Mouse (Mus musculus) frontal cortex, adult 2 months (tissue): Measurements from ENCODE around the gene Nutm2. TPM values are rescaled to one million over a fixed set of nuclear protein-coding genes. Genes with fewer than 3 reads are reported as not detected.
"Not testable (repeated sequence)": the region's sequence is repeated elsewhere in the genome, so short reads cannot be mapped to it uniquely, and the experiment has no call there.

Experiments
- DNase-seq, 2 experiments: peaks; one replicate each; pipeline ENCODE4 v3.0.0; 2022; ENCODE audit warnings: low spot score in 1 of 2; ENCODE audit errors: extremely low spot score in 1 of 2
- polyA plus RNA-seq: library from polyadenylated mRNA; depleted of rRNA; stranded (reverse); fragments of >200 nt; gene quantifications from 2 replicates; pipeline ENCODE4 v1.2.3, GENCODE M21; 2012; rRNA removed

The Nutm2 gene
- polyA plus RNA-seq = not detected in 2 replicates

DNA sequence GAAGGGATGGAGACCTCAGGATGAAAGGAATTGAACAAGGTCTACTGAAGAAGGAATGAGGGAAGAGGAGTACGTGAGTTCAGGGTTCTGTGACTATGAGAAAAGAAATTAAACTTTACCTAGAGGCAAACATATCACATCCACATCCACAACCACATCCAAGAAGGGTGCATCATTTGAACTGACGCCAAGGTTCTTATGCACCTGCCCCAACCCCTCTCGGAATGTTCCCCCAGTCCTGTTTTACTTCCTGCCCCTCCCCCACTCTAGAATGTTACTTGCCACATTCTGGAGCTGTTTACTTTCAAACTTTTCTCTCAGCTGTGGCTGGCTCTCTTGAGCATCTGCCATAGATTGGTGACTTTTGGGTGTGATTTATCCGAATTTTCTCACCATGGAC is at the start of gene Nutm2:
Gene Nutm2, plus strand, starts transcription at position 301 of the 400 bp plus-strand sequence.
- DNase-seq = no peak

DNA sequence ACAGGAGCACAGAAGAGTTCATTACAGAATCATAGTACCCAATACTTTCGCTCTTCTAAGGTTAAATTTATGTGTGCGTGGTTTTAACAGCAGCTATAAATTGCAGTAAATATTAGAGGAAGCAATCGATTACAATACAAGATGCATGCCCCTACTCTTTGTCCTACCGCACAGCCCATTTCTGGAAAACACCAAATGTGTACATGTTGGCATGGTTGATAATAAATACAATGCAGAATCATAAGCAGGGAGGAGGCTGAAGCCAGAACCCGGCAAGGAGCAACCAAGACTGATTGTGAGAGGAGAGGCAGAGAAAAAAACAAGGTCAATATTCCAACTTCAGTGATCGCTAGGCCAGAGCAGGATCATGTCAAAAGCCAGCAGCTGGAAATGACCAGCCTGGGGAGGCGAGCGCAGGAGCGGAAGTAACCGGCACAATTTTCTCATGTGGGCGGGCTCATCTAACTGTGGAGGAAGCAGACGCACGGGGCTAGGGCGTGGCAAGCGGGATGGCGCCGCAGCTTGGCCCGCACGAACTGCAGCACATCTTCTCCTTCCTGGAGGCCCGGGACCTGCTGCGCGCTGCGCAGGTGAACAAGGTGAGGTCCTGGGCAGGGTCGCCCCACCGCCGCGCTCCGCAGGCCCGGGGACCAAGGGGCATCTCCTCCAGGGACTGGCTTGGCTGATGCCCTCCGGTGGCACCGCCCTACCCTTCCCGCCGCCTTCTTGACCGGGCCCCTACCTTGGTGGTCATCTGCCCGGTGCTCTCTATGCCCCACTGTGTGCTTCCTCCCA is 49.5 kb upstream of the Nutm2 start, which contains the start of gene Fbxw17:
Gene Fbxw17, plus strand, starts transcription at position 476 of the 795 bp plus-strand sequence.
- peak; percentile 64 to 85 for DNase-seq

DNA sequence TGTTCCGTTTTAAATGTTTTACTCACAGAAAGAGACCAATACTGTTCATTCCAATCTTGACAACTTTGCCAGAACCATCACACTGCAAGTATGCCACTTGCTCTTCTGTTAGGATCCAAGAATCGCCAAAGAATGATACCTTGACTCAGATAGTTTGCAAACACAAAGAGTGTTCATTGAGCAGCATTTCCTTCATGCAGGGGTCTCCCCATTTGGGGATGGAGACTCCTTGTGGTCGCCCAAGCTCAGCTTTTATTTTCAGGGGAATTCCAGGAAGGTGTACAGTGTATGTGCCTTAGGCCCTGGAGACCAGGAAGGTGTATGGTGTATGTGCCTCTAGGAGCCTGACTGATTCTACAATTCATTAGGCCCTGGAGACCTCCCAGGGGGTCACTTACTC is 48.7 kb upstream of the Nutm2 start:
- DNase-seq = no peak

DNA sequence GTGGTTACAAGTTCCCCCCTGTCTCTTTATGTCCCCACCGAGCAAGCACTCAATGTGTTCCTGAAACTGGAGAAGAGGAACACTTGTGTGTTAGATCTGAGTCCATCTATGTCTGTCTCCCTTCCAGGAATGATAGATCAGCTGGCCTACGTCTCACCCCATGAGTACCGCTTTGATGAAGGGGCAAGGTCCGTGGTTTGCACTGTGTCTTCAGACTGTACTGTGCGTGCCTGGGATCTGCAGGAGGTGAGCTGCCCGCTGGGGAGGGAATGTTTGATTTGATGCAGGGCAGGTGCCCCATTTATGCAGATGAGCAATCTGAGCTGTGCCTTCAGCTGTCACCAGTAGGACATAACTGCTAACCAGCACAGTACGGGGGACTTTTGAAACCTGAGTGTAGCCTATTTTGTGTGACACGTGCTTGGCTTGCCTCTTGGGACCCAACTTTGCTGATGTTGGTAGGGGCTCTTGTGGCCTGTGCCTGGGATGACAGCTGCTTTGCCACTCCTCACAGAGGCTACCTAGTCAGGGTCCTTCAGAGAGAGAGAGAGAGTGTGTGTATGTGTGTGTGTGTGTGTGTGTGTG is 43.4 kb upstream of the Nutm2 start:
- DNase-seq = no peak

DNA sequence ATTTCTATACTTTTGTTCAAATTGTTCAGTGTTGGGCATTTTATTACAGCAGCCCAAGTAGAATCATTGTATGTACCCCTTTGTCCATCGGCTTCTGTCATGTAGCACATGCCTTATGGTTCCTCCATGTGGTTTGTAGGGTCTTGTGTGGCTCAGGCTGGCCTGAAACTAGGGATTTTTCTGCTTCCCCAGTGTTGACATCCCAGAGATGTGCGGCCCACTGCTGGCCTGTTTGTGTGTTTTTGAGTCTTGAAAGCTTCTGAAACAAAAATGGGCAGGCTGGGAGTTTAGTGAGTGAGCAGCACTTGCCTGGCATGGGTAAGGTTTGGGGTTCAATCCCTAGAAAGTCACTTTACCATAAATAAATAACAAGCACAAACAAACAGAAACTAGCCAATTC is 42.6 kb upstream of the Nutm2 start:
- DNase-seq = no peak

DNA sequence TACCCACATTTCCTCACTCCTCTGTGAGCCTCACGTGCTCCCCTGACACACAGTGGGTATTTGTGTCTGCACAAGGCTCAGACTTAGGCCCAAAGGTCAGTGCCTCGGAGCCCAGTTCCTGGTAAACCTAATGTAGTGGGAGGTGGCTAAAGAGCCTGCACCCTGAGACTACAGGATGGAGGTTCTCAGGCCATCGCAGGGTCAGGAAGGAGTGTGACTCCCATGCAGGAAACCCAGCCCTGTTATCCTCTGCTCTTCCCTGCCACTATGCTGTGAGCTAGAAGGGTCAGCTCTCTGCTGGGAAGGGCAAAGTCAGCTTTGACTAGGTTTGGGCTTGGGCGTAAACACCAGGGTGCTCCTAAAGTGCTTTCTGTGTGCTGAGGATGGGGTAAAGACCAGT is 40.4 kb upstream of the Nutm2 start:
- no peak for DNase-seq

DNA sequence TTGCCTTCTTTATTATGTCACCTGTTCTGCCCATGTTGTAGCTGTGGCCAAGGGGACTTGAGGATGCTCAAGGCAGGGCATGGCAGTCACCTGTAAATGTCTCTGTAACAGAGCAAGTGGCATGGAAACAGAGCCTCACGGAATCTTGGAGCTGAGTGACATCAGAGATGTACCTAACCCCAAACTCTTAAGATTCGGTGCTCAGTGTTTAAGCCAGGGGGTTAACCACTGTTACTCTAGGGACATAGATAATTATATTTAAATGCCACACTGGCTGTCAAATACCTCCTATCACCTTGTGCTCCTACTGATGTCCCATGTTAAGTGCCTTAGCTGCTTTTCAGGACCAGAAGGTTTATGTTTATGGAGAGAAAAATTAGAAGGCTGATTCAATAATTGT is 23.3 kb upstream of the Nutm2 start, which contains the start of gene Gm47429:
Gene Gm47429, minus strand, starts transcription at position 101 of the 400 bp plus-strand sequence.
- DNase-seq = no peak

DNA sequence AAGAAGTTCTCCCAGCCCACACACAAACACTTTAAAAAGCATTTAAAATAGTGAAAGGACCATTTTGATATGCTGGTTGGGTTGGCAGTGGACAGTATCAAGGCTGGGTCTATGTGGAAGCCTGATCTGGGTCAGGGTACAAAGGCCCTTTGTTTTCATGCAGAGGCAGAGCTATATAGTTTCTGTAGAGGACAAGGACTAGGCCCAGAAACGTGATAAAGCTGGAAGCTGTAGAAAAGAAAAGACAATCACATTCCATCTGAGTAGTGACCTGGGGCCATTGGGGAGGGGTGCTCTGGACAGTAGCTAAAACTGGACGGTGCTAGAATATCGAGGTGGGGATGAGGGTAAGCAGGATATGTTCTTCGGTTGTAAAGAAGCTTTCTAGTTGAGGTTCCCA is 21.8 kb upstream of the Nutm2 start:
- DNase-seq = no peak

DNA sequence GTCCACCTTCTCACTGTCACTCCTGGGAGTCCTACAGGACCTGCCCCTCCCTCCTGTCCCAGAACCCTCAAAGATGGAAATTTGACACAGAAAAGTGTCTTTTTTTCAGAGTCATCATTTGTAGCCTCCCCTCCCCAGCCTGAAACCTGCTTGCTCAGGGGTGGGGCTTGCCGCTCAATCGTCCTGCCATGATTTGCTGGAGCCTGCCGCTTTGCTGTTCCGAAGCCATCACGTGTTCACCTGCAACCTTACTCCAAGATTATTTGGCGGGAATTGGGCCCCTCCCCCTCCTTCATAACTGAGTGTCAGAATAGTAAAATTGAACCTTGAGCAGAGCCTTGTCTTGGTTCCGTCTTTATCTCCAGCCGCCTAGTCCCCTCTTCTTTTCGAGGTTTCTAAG is 14.8 kb upstream of the Nutm2 start:
- DNase-seq = not testable (repeated sequence)

DNA sequence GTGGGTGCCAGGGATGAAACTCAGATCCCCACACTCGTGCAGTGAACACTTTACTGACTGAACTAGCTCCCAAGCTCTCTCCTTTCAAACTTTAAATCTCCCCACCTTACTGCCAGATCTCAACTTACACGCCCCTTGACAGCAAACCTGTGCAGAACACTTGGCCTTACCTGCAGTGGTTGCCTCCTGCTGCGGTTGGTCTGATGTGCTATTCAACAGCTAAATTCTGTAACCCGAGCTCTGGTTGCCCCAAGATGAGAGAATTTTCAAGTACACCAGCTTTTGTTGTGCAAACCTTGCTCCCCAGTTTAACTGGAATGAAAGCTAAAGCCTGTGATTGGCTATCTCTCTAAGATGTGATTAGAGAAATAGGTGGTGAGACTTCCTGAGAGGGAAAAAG is 13.7 kb upstream of the Nutm2 start:
- no peak for DNase-seq

DNA sequence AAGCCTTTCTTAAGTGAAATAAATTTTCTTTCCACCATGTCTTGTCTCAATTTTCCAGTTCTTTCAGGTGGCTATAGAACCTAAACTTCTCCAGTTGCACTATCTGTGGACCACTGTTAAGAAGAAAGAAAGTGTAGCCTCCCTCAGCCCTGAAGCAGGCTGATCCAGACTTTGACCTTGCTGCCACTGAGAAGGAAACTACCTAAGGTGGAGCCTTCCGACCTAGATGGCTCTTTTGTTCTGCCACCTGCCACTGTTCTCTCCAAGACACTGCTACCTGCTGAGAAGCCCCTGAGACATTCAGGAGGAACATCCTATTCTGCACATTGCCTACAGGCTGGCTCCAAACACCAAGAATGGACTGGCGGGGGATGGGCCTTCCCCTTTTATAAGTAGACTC is 6.7 kb upstream of the Nutm2 start:
- not testable (repeated sequence) for DNase-seq

DNA sequence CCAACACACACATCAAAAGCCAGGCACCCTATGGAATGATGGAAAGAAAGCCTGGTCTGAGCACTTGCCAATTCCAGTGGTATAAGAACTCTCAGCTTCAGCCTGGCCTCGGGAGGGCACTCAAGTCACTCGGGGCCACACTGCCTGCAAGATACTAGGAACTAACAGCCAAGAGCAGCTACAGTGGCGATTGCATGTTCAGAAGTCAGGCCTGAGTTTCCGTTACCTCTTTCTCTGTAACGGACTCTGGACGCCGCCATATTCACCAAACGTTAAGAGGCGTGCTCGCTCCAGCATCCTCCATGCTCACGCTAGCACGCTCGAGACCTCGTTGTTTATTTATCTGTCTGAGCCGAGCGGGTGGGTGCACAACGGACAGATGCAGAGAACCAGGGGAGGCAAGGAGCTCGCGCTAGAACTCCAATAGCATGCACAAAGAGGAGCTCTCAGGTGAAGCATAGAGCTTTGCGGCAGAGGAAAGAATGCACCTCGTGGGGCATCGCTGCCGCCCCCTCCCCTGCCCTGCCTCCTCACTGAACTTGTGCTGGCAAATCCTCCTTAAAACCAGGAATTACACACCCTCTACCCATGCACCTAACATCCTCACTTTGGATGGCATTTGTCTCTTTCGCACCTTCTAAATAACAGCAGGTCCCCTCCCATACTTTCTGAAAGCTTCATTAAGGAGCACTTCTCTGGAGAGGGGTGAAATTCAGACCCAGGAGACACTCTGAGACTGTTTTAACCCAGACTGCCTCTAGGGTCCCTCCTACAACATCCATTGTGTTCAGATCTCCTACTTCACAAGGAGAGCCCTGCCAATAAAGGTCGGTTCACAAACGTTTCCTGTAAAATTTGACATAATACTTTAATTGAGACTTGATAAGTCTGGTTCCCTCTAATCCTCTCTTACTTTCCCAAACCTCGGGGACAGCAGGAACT is 2.2 kb upstream of the Nutm2 start:
- no peak for DNase-seq

DNA sequence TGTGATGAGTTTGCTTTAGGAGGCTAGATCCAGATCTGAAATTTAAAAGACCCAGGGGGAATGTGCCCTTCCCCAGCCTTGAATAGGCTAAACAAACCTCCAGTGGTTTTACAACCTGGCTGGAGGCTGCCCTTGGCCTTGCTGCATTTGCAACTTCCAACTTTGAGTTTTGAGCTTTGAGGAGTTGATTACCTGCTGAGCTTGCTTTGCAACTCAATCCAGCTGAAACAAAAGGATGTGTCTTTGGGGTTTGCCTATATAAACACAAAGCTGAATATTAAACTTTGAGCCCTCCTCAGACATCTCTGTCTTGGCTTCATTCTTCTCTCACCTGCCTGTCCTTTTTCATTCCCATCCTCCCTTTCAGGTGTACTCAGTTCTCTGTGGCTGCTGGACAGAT is 21.4 kb downstream of the Nutm2 start:
- not testable (repeated sequence) for DNase-seq

DNA sequence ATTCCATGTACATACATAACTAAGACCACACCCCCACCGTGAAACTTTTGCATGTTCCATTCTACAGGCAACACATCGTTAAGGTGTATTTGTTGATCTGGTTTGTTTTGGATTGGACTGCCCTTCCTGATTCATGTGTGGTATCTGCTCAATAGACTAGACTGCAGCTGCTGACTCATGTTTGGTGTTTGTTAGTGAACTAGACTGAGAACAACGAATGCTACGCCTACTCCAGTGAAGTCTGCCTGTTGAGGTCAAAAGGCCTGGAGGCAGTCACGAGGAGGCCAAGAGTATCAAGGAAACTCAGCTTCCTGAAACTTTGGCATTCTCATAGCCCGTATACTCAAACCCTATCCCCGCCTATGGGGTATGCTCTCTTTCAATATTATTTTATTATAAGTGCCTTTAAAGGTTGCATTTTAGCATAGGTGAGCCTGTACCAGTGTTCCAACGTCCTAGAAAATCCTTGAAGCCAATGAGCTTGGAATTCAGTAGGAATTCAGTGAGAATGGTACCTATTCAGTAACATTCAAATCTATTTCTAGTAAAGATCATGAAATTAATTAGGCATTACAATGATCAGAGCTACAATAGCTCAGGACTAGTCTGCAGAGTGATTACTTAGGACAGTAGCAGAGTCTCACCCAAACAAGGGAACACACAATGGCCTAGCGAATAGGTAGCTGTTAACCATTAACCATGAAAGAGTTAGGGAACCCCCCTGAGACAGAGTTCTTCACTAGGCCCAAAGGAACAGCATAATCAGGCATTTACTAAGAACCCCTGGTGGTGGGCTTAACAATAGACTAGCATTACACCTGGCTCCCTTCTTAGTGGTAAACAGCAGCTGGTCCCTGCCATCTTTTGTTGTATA is 43.6 kb downstream of the Nutm2 start:
- DNase-seq = not testable (repeated sequence)

Other genes with a start within 250 kb of the Nutm2 start
- not detected in 2 replicates for gene Gm906, start 217.0 kb upstream of the Nutm2 start, polyA plus RNA-seq
- gene Fbxw17, start 49.4 kb upstream of the Nutm2 start, polyA plus RNA-seq = 18.6 and 24.6 TPM in 2 replicates
- not detected in 2 replicates for gene Gm47429, start 23.4 kb upstream of the Nutm2 start, polyA plus RNA-seq
- gene Gm904, start 175.9 kb downstream of the Nutm2 start, polyA plus RNA-seq = not detected in 2 replicates
- not detected in 2 replicates for gene Gm8765, start 231.0 kb downstream of the Nutm2 start, polyA plus RNA-seq